Mouse (Mus musculus): ENCODE data around the gene Fam189a1. TPM values are rescaled to one million over a fixed set of nuclear protein-coding genes. Genes with fewer than 3 reads are reported as not detected.
A peak's percentile ranks its signal among the peaks of the same experiment; 100 is the strongest.

Gene Fam189a1
- polyA plus RNA-seq, 1 experiment from 2014 or later, result 2.3 TPM

- no peak for ATAC-seq (ENCODE audit: insufficient number of reproducible peaks, low FRiP score)
- no peaks in the 10 kb centered on the region for H3K27me3 ChIP-seq (replicated peaks)
- no peak overlapping the region for H3K9ac ChIP-seq
- H3K4me2 ChIP-seq, result no peak overlapping the region
- no peak overlapping the region for H3K4me3 ChIP-seq
- H3K27ac ChIP-seq (ENCODE audit: poor library complexity, severe bottlenecking), result no peak overlapping the region
- WGBS, result 62% methylated on average over 7 of the region's 7 CpGs
- H3K4me1 ChIP-seq (replicated peaks), result no peaks in the 10 kb centered on the region
- no peaks in the 10 kb centered on the region for H3K9me3 ChIP-seq (replicated peaks)
- H3K36me3 ChIP-seq, result no peaks in the 10 kb centered on the region
Measured at GRCm38 (mm10) chr7:64881387-64881786, 275.0 kb downstream of the Fam189a1 start.

GRCm38 (mm10) chr7:64880415-64880814, 276.0 kb downstream of the Fam189a1 start:
- Histone ChIP-seq H3K9me3 (replicated peaks) (no peaks in the 10 kb centered on the region), H3K4me1 (replicated peaks) (no peaks in the 10 kb centered on the region), H3K27ac (ENCODE audit: poor library complexity, severe bottlenecking) (no peak overlapping the region), H3K27me3 (replicated peaks) (no peaks in the 10 kb centered on the region), H3K36me3 (no peaks in the 10 kb centered on the region), H3K9ac (no peak overlapping the region), H3K4me3 (no peak overlapping the region), H3K4me2 (no peak overlapping the region)
- no peak for ATAC-seq (ENCODE audit: insufficient number of reproducible peaks, low FRiP score)
- WGBS, result 82% methylated on average over 5 of the region's 5 CpGs

- no peak overlapping the region for H3K4me3 ChIP-seq
- WGBS, result 72% methylated on average over 4 of the region's 4 CpGs
- ATAC-seq (ENCODE audit: insufficient number of reproducible peaks, low FRiP score), result no peak
- no peaks in the 10 kb centered on the region for H3K36me3 ChIP-seq
- H3K27me3 ChIP-seq (replicated peaks), result no peaks in the 10 kb centered on the region
- no peak overlapping the region for H3K27ac ChIP-seq (ENCODE audit: poor library complexity, severe bottlenecking)
- peaks cover 14% of the 10 kb centered on the region for H3K4me1 ChIP-seq (replicated peaks)
- H3K4me2 ChIP-seq, result no peak overlapping the region
- H3K9ac ChIP-seq, result no peak overlapping the region
- H3K9me3 ChIP-seq (replicated peaks), result no peaks in the 10 kb centered on the region
Measured at GRCm38 (mm10) chr7:64874941-64875340, 281.4 kb downstream of the Fam189a1 start.

GRCm38 (mm10) chr7:64873266-64873665, 283.1 kb downstream of the Fam189a1 start:
- peaks cover 14% of the 10 kb centered on the region for H3K4me1 ChIP-seq (replicated peaks)
- 0 out of 2 replicates have a peak, but pooled peaks have one; percentile 2 for ATAC-seq (ENCODE audit: insufficient number of reproducible peaks, low FRiP score)
- H3K27me3 ChIP-seq (replicated peaks), result no peaks in the 10 kb centered on the region
- WGBS, result 36% methylated on average over 11 of the region's 11 CpGs
- peak overlapping the region; percentile 11; the same call in 1 of the 2 replicates for H3K9ac ChIP-seq
- no peaks in the 10 kb centered on the region for H3K9me3 ChIP-seq (replicated peaks)
- peak overlapping the region; percentile 98 for H3K4me2 ChIP-seq
- H3K27ac ChIP-seq (ENCODE audit: poor library complexity, severe bottlenecking), result no peak overlapping the region
- H3K36me3 ChIP-seq, result no peaks in the 10 kb centered on the region
- peak overlapping the region; percentile 97 for H3K4me3 ChIP-seq

- Histone ChIP-seq H3K9ac (peak within 1 kb of the TSS; percentile 93), H3K4me2 (peak within 1 kb of the TSS; percentile 98), H3K27me3 (replicated peaks) (no peaks in the 10 kb centered on the region), H3K9me3 (replicated peaks) (no peaks in the 10 kb centered on the region), H3K36me3 (no peaks in the 10 kb centered on the region), H3K4me3 (peak within 1 kb of the TSS; percentile 97), H3K4me1 (replicated peaks) (peaks cover 14% of the 10 kb centered on the region), H3K27ac (ENCODE audit: poor library complexity, severe bottlenecking) (peak within 1 kb of the TSS; percentile 96)
- ATAC-seq (ENCODE audit: insufficient number of reproducible peaks, low FRiP score), result peak; percentile 97
- under 1% methylated on average over 57 of the region's 57 CpGs for WGBS
Measured at GRCm38 (mm10) chr7:64872743-64873241, 283.6 kb downstream of the Fam189a1 start, which contains the start of gene Nsmce3. Gene Nsmce3, minus strand, starts transcription at chr7:64872997.

- peak overlapping the region; percentile 97 for H3K4me3 ChIP-seq
- peak overlapping the region; percentile 93 for H3K9ac ChIP-seq
- 1% methylated on average over 33 of the region's 33 CpGs for WGBS
- H3K4me2 ChIP-seq, result peak overlapping the region; percentile 98
- no peaks in the 10 kb centered on the region for H3K27me3 ChIP-seq (replicated peaks)
- peak overlapping the region; percentile 96 for H3K27ac ChIP-seq (ENCODE audit: poor library complexity, severe bottlenecking)
- H3K4me1 ChIP-seq (replicated peaks), result peaks cover 14% of the 10 kb centered on the region
- no peaks in the 10 kb centered on the region for H3K9me3 ChIP-seq (replicated peaks)
- peak; percentile 51 for ATAC-seq (ENCODE audit: insufficient number of reproducible peaks, low FRiP score)
- no peaks in the 10 kb centered on the region for H3K36me3 ChIP-seq
Measured at GRCm38 (mm10) chr7:64871987-64872742, 284.2 kb downstream of the Fam189a1 start.

- H3K9me3 ChIP-seq (replicated peaks), result no peaks in the 10 kb centered on the region
- ATAC-seq (ENCODE audit: insufficient number of reproducible peaks, low FRiP score), result no peak
- 81% methylated on average over 6 of the region's 6 CpGs for WGBS
- no peak overlapping the region for H3K4me2 ChIP-seq
- no peak overlapping the region for H3K9ac ChIP-seq
- no peak overlapping the region for H3K27ac ChIP-seq (ENCODE audit: poor library complexity, severe bottlenecking)
- H3K36me3 ChIP-seq, result no peaks in the 10 kb centered on the region
- no peak overlapping the region for H3K4me3 ChIP-seq
- no peaks in the 10 kb centered on the region for H3K27me3 ChIP-seq (replicated peaks)
- peaks cover 14% of the 10 kb centered on the region for H3K4me1 ChIP-seq (replicated peaks)
Measured at GRCm38 (mm10) chr7:64869549-64870065, 286.8 kb downstream of the Fam189a1 start.

GRCm38 (mm10) chr7:64863538-64863937, 292.8 kb downstream of the Fam189a1 start:
- Histone ChIP-seq H3K4me1 (replicated peaks) (no peaks in the 10 kb centered on the region), H3K4me2 (no peak overlapping the region), H3K4me3 (no peak overlapping the region), H3K27me3 (replicated peaks) (no peaks in the 10 kb centered on the region), H3K27ac (ENCODE audit: poor library complexity, severe bottlenecking) (no peak overlapping the region), H3K9ac (no peak overlapping the region), H3K9me3 (replicated peaks) (no peaks in the 10 kb centered on the region), H3K36me3 (no peaks in the 10 kb centered on the region)
- WGBS, result 80% methylated on average over 3 of the region's 3 CpGs
- no peak for ATAC-seq (ENCODE audit: insufficient number of reproducible peaks, low FRiP score)

- no peak for ATAC-seq (ENCODE audit: insufficient number of reproducible peaks, low FRiP score)
- no peak overlapping the region for H3K4me2 ChIP-seq
- H3K36me3 ChIP-seq, result no peaks in the 10 kb centered on the region
- no peaks in the 10 kb centered on the region for H3K9me3 ChIP-seq (replicated peaks)
- no peaks in the 10 kb centered on the region for H3K4me1 ChIP-seq (replicated peaks)
- H3K27ac ChIP-seq (ENCODE audit: poor library complexity, severe bottlenecking), result no peak overlapping the region
- H3K27me3 ChIP-seq (replicated peaks), result no peaks in the 10 kb centered on the region
- no peak overlapping the region for H3K9ac ChIP-seq
- 71% methylated on average over 3 of the region's 3 CpGs for WGBS
- no peak overlapping the region for H3K4me3 ChIP-seq
Measured at GRCm38 (mm10) chr7:64862978-64863377, 293.4 kb downstream of the Fam189a1 start.

GRCm38 (mm10) chr7:64856526-64857082, 299.8 kb downstream of the Fam189a1 start:
- no peaks in the 10 kb centered on the region for H3K9me3 ChIP-seq (replicated peaks)
- WGBS, result 73% methylated on average over 12 of the region's 12 CpGs
- H3K9ac ChIP-seq, result no peak overlapping the region
- H3K36me3 ChIP-seq, result no peaks in the 10 kb centered on the region
- H3K4me3 ChIP-seq, result no peak overlapping the region
- no peak for ATAC-seq (ENCODE audit: insufficient number of reproducible peaks, low FRiP score)
- H3K27ac ChIP-seq (ENCODE audit: poor library complexity, severe bottlenecking), result no peak overlapping the region
- H3K4me1 ChIP-seq (replicated peaks), result no peaks in the 10 kb centered on the region
- H3K27me3 ChIP-seq (replicated peaks), result no peaks in the 10 kb centered on the region
- H3K4me2 ChIP-seq, result no peak overlapping the region

- H3K4me3 ChIP-seq, result no peak overlapping the region
- 75% methylated on average over 15 of the region's 15 CpGs for WGBS
Measured at GRCm38 (mm10) chr7:64855976-64856375, 300.4 kb downstream of the Fam189a1 start.

More at GRCm38 (mm10) chr7:64855976-64856375, 300.4 kb downstream of the Fam189a1 start:
- H3K36me3 ChIP-seq, result no peaks in the 10 kb centered on the region
- no peak for ATAC-seq (ENCODE audit: insufficient number of reproducible peaks, low FRiP score)
- H3K4me2 ChIP-seq, result no peak overlapping the region
- H3K9ac ChIP-seq, result no peak overlapping the region
- no peaks in the 10 kb centered on the region for H3K4me1 ChIP-seq (replicated peaks)
- no peaks in the 10 kb centered on the region for H3K9me3 ChIP-seq (replicated peaks)
- no peak overlapping the region for H3K27ac ChIP-seq (ENCODE audit: poor library complexity, severe bottlenecking)
- H3K27me3 ChIP-seq (replicated peaks), result no peaks in the 10 kb centered on the region
